Mouse (Mus musculus) layer of hippocampus, adult 11-12 months (tissue): Measurements from ENCODE around the gene Adra1d.

Experiments used
- DNase-seq: peaks from one replicate; pipeline ENCODE4 v3.0.0; 2022; ENCODE audit warnings: low spot score

The Adra1d gene

DNA sequence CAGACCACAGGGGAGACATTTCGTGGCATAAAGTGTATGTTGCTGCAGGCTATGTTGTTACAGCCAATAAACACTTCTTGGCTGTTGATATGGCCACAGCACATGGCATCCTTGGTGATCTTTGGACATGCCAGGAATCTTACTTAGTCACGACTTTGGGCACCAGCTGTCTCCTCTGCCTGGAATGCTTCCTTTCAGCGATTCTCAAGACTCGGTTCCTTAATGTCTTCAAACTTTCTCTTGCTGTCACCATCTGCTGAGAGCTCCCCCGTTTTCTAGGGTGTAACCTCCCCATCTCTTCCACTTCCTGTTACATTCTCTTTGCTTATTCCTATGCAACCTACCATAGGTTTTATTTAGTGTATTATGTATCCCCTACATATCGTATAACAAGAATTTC lies 22.3 kb downstream of the Adra1d start:
- DNase-seq: no peak

DNA sequence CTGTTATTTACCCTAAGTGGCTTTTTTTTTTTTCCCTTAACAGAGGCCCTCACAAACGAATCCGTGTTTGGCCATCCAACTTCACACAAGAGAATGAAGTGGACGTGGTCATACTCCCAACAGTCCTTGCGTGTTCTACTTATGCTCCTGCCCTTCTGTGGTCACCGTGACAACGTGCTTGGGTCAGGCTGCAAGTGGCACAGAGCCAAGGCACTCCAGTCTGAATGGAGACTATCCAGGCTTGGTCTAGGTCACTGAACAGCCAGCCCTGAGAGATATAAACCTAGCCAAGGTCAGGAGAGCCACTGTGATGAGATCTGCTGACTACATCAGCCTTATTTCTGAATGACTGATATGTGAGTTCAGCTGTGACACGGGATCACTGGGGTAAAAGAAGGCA lies 23.7 kb downstream of the Adra1d start:
- DNase-seq: no peak

DNA sequence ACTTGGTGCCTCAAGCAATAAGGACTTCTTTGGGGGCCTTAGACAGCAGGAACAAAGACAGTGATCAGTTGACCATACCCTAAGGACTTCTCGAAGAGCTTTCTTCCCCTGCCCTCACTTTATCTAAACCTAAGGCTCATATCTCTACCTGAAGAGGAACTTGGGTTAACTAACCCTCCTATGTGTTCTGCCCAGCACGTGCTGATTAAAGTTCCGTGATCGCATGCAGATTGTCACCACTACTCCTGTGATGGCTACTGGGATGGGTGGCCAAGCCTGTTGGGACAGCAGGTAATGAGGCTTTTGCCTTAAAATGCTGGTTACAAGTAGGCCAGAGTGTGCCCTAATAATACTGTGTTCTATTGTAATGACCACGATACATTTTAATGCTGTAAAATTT lies 26.9 kb downstream of the Adra1d start:
- no peak for DNase-seq

DNA sequence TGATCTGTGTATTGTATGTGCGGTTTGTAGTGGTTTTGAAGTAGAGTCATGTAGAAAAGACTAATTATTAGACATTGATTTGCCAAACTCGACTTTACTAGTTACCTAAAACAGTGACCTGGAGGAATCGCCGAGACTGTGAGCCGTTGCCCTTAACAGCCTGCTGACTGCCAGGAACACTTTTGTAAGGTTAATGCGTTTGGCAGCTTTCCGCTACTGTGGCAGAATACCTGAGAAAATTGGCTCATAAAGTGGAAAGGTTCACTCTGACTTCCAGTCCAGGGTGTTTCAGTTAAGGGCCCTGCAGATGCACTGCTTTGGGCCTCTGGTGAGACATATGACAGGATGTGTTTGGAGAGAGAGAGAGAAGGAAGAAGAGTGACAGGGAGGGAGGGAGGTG lies 30.8 kb downstream of the Adra1d start:
- DNase-seq: no peak

DNA sequence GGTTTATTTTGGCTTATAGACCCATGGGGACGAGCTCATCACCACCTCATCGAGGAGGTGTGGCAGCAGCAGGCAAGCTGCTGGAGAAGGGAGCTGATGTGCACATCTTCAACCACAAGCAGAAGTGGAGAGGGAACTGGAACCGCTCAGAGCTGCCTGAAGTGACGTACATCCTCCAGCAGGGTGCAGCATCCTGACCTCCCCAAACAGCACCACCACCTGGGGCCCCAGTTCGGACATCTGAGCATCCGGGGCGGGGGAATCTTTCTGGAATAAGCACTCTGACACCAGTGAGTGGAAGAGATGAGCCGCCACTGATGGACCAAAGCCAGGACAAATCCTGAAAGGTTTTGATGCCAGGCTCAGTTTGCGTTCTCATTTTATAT lies 31.5 kb downstream of the Adra1d start:
- peak; percentile 64 for DNase-seq

DNA sequence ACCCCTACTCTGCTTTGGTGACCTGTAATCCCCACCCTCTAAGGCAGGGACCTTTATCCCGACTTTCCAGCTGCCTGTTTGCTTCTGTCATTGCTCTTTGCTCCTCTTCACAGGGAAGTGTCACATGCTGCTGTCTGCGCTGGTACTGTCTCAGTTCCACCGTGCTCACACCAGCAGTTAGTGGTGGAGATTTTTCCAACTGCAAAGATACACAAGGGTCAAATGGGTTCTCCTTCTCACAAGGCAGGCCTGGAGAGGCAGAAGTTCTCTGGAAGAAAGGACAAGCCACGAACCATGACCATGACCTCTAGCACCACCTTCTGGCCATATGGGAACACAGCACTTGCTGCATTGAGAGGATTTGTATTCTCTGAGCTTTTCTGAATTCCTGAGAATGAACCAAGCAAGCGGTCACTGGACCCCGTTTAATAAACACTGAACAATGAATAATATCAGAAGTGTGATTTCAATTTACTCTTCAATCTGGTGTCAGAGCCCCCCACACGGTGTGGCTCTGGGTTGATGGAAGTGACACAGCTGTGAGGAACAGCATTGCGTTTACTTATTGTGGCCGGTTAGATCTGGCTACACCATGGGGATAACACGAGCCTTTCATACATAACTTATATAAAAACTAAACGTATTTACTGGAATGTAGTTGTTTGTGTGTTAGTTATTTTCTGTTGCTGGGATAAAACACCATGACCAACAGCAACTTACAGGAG lies 32.0 kb downstream of the Adra1d start:
- peak; percentile 74 for DNase-seq

DNA sequence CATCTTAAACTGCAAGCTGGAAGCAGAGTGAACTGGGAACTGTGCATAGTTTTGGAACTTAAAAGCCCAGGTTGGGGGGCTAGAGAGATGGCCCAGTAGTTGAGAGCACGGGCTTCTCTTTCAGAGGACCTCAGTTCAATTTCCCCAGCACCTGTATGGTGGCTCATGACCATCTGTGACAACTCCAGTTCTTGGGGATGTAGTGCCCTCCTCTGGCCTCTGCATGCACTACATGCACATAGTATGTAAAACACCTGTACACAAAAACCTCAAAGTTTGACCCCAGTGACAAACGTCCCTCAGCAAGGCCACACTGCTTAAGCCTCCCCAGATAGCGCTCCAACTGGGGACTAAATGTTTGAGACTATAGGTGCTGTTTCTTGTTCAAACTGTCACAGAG lies 35.0 kb downstream of the Adra1d start:
- DNase-seq: no peak

DNA sequence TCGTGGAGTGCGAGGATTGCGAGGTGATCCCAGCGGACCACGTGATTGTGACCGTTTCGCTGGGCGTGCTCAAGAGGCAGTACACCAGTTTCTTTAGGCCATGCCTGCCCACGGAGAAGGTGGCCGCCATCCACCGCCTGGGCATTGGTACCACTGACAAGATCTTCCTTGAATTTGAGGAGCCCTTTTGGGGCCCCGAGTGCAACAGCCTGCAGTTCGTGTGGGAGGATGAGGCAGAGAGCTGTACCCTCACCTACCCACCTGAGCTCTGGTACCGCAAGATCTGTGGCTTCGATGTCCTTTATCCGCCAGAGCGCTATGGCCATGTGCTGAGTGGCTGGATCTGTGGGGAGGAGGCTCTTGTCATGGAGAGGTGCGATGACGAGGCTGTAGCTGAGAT lies 41.3 kb downstream of the Adra1d start:
- no peak for DNase-seq

DNA sequence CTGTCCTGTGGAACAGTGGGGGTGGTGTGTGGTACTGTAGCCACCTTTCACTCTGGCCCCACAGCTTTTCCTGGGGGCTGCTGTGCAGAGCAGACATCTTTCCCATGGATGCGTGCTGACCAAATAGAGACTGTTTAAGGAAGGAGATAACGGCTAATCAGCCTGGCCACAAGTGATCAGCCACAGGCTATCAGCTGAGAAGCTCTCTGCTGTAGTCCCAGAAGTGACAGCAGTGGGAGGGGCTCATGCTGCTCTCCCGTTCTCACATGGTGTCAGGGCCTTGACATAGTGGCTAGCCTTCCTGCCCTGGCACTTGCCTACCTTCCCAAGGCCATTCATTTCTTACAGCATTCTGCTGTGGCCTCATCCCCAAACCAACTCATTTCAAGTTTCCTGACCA lies 43.3 kb downstream of the Adra1d start:
- no peak for DNase-seq

DNA sequence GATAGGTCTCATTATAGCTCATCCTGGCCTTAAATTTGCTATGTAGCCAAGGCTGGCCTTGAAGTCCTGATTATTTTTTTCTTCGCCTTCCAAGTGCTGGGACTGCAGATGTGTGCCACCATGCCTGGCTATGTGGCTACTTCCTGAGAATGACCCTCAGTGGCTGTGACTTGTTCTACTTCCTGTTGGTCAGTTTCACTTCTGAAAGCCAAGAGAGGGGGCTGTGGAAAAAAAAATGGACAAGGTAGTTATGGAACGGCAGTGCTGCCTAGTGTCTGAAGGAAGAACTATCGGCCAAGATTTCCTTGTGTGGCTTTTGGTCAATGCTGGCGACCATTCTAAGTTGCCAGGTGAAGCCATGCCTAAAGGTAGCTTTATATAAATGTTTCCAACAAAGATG lies 44.5 kb downstream of the Adra1d start:
- no peak for DNase-seq

DNA sequence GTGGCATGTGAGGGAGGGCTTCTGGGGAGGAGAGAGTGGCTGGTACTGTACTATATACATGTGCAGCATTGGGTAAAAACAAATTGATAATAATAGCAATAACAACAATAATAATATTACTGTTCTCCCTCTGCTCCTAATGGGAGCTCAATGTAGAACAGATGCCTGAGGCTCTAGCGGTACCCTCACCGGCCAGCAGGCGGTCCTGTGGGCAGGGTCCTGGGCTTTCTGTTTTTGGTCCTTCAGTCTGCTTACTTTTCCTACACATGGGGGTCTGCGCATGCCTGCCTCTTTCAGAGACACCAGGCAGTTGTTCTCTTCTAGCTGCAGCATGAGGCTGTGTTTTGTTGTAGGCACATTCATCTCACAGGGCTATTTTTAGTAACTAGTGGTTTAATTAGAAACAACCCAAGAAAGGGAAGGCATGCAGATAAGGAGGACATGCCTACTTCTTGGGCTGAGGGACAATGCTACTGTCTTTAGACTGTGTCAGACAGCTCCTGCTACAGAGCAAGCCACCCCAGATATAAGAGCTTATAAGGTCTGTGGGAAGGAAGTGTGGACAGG lies 47.9 kb downstream of the Adra1d start:
- no peak for DNase-seq

DNA sequence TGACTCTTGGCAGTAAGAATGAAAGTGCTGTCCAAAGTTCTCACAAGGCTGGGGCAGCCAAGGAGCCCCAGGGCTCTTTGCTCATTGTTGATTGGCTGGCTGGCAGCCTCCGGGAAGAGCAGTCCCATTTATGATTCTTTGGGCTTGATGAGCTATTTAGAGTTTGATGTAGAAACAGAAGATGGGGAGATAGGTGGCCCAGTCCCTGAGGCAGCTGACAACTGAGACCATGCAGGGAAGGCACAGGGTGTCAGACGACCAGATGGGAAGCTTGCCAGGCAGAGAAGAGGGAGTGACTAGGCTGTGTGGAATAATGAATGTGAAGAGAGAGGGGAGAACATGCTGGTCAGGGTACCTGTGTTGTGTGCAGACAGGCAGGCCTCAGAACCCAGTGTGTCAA lies 48.6 kb downstream of the Adra1d start:
- DNase-seq: no peak

DNA sequence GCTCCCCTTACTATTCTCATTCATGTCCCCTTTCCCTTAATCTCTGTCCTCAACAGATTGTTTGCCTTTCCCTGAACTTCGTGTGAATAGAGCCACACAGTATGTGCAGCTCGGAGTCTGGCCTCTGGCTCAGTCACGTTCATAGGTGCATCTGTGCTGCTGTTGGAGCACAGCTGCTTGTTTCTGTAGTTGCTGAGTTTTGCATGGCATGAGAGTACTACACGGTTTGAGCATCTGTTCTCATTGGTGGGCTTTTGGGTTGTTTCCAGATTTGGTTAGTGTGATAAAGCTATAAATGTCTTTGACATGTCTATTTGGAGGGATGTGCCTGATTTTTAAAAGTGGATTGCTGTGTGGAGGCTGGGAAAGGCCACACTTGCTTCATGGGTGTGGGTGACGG lies 51.6 kb downstream of the Adra1d start:
- no peak for DNase-seq

DNA sequence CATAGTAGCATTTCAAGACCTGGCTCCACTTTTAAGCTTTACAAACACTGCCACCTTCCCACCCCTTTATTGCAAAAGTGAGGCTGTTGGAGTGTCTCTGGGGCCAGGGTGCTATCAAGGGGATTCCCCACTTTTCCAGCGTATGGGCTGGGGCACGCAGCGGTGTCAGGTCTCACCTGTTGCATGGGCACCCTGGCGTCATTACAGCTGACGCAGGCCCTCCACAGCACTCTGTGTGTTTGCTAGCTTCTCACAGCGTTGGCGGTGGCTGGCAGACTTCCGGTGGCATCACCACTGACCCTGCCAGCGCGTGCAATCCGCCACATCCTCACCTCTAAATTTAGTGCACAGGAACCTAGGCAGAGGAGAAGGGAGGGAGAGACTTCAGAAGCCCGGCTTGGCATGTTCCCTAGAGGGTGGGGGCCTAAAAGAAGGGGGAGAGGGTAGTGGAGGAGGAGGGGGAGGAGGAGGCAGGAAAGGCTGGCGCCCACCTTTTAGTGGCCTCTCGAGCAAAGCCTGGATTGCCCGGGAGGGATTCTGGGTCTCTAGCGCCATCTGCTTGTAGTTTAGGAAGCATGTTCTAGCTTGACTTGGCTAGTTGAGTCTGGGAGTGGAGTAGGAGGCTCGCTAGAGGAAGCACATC lies 52.3 kb downstream of the Adra1d start:
- peak; percentile 69 for DNase-seq

DNA sequence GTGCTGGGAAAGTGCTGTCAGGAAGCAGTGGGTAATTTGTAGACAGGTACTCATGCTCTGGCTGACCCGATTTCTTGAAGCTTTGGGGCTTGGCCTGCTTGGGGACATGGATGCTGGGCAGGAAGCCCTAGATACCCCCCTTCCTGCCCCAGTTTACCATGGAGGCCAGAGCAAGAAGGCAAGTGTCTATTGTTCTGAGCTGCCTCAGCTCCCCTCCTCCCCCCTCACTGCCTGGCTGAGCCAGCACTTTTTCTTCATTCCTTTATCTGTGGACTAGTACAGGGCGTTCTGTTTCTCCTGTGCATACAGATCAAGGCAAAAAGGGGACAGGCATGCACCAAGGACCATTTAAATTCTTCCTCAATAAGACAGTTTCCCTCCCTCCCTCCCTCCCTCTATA lies 53.6 kb downstream of the Adra1d start:
- DNase-seq: peak; percentile 67

DNA sequence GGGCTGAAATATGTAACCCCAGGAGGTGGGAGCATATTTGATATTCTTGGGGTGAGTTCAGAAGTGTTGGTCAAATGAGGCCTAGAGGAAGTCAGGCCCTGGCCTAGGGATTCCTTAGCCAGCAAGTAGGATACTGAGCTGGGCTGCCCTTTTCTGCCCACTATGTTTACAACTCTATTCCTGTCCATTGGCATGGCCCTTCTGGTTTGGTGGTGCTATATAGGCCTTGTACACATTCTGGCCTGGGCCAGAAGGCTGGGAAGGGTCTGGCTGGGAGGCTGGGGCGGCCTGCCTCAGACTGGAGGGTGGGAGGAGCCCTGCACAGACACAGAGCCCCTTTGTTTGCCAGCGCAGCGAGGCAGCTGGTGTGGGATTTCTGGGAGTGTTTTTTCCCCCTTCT lies 55.7 kb downstream of the Adra1d start:
- DNase-seq: no peak

DNA sequence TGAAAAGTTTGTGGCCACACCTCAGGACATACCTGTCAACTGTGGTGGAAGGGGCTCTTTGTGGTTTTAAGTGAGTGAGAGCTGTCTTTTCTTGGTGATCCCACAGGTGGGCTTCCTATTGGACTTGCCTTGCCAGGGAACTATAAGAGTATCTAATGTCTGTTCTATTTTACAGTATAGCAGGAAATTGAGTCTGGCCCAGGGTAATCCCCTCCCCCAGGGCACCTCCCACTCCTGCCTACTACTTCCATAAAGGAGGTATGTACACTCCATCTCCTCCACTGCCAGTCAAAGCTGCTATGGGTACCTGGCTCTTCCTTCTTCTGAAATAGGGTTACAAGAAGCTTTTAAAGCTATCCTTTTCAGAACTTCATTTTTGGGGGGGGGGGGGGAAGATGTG lies 56.7 kb downstream of the Adra1d start:
- DNase-seq: no peak

DNA sequence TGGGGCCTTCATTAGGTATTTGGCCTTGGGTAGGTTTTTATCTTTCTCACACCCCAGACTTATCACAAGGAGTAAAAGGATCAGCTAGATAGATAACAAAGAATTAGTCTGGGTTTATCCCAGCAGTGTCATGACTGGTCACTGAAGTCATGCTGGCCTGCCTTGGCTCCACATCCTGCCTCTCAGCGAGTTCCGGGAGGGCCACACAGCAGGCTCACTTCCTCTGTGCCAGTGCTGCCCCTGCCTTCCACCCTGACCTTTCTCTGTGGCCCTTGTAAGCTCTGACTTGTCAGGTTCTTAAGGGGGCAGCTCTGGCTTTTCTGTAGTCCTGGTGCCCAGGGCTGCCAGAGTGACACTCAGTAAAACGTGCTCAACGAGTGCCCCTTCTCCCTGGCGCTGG lies 59.5 kb downstream of the Adra1d start:
- DNase-seq: no peak

DNA sequence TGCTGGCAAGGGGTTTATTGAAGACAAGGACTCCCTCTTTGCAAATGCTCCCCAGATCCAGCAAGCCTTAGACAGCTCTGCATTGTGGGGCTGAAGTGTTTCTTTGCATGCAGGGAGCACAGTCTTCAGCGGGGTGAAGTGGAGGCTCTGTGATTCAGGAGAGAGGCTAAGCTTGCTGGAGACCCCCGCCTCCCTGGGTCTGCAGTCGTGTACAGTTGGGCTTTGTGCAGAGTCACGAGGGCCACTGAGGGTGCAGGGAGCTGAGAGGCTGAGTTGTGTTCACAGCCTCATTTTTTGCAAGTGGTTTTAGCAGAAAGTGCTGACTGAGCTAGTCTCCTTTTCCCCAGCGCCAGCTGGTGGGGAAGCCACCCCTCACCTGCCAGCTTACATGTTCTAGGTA lies 60.2 kb downstream of the Adra1d start:
- no peak for DNase-seq

DNA sequence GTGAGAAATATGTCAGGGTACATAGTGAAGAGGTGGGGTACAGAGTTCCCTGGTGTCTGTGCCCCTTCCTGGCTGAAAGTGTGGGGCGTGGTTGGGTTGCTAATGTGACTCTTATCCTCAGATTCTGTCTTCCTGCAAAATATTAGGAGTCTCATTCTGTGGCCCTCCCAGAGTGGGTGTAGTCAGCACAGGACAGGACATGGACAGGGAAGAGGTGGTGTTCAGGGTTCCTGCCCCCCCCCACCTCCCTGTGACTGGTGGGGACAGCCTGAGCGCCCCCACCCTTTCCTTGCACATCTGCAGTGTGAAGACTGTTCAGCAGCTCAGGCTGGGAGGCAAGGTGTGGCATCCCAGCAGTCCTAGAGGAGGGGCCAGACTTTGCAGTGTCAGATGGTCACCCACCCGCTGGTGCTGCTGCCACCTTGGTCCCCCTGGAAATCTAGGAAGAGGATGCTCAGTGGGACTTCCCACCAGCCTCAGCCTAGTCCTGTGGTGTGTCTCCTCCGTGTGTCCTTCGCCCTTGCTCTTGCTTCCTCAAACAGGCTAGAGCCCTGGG lies 62.7 kb downstream of the Adra1d start:
- no peak for DNase-seq

DNA sequence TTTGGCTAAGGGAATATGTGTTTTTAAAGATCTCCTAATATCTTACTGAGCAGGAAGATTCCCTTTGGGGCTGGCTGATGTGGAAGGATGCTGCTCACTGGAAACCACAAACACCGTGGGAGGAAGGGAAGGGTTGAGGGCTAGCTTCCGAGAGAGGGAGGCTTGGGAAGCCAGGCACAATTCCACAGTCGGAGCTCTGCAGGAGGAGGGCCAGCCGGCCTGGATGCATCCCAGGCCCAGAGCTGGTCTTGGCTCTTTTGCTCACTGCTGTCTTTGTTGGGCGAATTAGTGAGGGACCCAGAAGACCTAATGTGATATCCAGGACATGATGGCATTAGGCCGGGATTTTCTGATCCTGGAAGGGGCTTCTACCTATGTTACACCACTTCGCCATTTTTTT lies 63.9 kb downstream of the Adra1d start:
- DNase-seq: no peak

DNA sequence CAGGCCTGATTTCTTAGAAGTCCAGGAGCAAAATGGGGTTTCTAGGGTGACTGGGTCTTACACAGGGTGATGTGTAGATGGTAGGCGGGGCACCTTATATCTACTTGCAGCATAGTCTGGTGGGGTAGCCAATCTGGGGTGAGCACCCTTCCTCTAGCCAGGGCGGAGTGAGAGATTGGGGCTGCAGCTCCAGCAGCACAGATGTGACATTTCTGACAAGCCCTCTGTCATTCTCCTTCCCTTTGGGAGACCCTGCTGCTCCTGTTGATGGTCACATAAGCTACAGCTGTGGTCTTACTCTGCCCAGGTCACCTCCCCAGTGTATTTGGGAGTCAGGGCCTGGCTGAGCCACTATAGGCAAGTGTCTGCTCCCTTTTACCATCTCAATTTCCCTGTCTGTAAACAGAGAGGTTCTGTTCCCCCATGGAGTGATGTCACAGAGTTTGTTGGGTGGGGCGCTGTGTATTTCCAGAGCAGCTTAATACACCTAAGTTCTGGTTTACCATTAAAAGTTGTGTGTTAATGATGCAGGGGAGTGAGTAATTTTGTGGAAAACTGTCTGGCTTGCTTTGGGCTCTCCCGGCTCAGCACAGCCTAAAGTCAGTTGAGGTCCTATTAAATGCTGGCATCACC lies 64.7 kb downstream of the Adra1d start:
- DNase-seq: no peak
